Mouse (Mus musculus) cerebellum, postnatal 4 days (tissue): ENCODE measurements around the gene Acvr1c.
A peak's percentile ranks its signal among the peaks of the same experiment; 100 is the strongest.

Experiments used
- DNase-seq, 2 experiments: peaks; one replicate each; pipeline ENCODE4 v3.0.0; 2022; ENCODE audit warnings: low spot score in 2 of 2, mixed read lengths in 1 of 2

The Acvr1c gene

DNA sequence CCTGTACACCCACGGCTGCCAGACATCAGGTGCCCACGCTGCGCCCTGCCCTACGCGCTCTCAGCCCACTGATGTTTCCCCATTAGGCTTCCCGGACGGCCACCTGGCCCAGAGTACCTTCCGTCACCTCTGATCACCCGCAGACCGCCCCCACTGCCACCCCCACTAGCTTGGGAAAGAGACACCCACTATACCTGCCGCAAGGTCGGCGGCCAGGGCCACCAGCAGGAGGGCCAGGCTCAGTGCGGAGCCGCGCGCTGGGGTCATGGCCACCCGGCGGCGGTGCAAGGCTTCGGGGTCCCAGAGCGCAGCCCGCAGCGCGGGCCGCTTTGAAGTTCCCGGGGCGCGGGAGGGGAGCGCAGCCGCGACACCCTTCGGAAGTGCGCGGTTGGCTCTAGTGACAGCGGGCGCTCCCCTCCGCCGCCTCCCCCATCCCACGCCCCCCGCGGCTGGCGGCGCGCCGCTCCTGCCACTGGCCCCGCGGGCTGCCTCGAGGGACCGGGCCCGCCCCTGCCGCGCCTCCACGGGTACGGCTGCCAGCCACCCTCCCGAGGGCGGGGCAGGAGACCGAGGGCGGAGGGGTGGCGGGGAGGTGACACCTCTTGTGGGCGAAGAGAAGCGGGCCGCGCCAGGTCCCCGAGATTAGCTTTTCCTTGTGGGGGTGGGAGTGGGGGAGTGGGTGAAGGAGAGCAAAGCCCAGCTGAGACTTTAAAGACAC, at the start of gene Acvr1c:
Acvr1c (minus strand) TSS at position 482 of the 718 bp plus-strand sequence.
- peak in 1 of 2 experiments; percentile 8 for DNase-seq

DNA sequence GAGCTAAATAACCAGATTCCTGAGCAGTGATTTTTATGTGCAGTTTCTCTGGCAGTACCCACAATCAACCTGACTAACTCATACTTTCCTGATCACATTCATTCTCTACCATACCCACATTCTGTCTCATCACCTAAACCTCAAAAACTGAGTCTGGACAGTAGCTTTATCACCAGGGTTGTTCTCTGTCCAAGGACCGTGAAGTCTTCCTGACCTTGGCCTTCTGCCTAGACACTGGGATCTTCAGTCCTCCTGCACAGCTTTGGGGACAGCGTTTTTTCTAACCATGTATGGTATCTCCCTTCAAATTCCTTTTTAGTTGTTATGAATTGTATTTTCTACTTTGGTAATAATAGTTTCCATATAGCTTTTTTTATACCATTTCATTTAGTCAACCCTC, 45.8 kb upstream of the Acvr1c start:
- DNase-seq, result no peak

GRCm38 (mm10) chr2:58388601-58389000, 30.9 kb upstream of the Acvr1c start:
- no peak for DNase-seq

- DNase-seq, result no peak
Observed at GRCm38 (mm10) chr2:58380020-58380419, 22.3 kb upstream of the Acvr1c start.

- DNase-seq, result no peak
Observed at GRCm38 (mm10) chr2:58379475-58379874, 21.8 kb upstream of the Acvr1c start.

GRCm38 (mm10) chr2:58377417-58378130, 19.9 kb upstream of the Acvr1c start:
- DNase-seq, result no peak

DNA sequence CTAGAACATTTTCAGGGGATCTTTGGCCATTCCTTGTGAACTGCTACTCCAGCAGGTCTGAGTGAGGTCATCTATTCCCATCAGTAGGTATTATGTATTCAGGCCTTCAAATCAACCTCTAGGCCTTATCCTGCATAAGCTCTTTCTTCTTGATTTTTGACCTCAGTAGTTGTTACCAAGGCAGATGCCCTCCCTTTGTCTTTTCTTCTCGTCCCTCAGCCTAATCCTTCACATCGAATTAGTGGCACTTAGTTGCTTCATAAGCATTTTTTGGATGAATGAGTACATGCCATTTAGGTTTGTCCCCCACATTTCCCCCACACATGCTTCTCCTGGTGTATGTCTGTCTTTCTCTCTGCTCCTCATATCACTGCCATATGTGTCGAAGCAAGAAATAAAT, 8.5 kb upstream of the Acvr1c start:
- DNase-seq, result no peak

DNA sequence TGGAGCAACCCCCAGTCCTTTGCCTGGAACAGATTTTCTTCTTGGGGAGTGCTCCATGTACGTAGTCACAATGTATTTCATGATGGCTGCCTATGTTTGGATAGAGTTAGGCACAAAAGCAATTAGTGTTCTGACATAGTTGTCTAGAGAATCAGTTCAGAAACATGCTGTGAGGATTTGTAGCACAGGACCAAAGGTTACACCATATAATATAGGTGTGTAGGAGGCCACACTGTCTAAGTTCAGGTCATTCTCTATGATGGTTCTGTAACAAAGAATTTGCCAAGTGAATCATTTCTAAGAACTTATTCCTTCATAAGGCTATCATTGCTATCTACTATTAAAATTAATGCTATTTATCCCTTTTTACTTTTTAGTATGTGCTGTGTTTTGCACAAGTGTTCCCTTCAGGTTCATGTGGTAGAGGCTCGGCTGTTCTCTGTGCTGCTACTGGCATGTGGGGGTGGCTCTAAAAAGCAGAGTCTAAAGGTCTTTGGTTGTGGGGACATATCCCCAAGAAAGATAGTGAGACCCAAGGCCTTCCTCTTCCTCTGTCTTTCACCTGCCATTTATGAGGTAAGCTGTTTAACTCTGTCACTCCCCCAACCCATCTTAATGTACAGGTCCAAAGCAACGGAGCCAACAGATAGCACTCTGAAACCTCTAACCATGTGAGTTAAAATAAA, 3.8 kb upstream of the Acvr1c start:
- no peak for DNase-seq

GRCm38 (mm10) chr2:58358132-58358460, 401 bp upstream of the Acvr1c start:
- DNase-seq, result no peak

- no peak for DNase-seq
Observed at GRCm38 (mm10) chr2:58357068-58357413, 654 bp downstream of the Acvr1c start.

DNA sequence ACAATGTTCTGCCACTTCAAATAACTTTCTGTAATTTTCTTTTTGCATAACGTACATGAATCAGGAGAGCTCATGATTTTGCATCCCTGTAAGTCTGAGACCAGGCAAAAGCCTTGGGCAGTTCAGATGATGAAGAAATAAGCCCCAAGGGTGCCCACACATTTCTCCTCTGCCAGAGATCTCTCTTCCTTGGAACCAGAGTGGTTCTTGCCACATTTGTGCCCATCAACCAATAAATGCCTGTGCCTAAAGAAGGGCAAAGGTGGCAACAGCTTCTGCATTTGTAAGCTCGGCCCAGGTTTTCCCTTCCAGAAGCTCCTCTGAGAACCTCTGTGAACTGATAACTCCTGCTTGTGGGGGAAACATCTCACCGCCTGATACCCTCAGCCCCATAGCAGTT, 3.3 kb downstream of the Acvr1c start:
- DNase-seq, result no peak

DNA sequence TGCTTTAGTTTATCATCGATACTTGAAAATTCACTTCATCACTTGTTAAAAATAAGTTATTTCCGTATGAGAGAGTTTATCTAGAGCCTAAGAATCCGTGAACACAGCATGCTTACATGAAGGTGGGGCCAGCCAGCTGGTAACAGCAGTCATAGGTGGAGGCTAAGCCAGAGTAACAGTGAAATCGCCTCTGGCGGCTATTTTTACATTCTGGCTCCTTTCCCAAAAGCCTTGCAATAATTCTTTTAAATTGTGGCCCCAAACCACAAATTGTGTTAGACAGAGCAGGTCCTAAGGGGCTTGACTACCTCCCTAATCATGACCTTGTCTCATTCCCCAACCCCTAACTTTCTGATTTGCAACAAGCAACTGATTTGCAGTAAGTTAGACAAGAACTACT, 4.8 kb downstream of the Acvr1c start:
- DNase-seq, result no peak

GRCm38 (mm10) chr2:58350657-58351056, 7.0 kb downstream of the Acvr1c start:
- DNase-seq, result no peak

- DNase-seq, result no peak
Observed at GRCm38 (mm10) chr2:58336730-58337129, 21.0 kb downstream of the Acvr1c start.

GRCm38 (mm10) chr2:58329589-58329988, 28.1 kb downstream of the Acvr1c start:
- no peak for DNase-seq

DNA sequence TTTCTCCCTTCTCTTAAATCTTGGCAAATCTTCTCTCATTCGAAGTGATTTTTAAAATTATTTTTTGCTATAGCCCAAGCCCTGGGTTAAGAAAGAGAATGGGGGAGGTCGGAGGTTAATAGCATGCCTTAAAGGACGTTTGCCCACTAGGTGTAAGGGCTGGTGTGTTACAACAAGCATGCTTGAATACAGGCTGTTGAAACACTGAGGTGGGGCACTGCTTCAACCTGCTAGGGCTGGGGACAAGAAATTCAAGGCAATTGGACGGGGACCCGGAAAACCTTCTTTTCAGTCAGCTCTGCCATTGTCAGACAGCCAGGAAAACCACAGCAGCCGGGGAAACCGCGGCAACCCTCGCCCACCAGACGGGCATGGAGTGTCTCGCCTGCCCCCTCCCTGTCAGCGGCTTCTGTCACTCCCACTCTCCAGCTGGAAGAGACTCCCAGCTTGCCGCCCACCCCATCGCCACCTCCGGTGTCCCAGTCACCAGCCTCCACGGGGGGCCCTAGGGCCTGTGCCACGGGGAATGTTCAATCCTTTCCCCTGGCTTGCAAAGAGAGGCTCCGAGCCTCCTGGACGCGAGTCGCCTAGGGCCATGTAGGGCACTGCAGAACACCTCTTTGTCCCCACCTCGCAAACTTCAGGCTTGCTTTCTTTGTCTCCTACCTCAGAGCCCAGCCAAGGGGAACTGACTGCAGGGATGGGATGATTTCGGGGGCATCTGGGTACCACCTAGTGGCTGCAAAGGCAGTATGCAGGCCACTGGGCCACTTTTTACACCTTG, 33.4 kb downstream of the Acvr1c start:
- DNase-seq, result peak; percentile 26 to 42

DNA sequence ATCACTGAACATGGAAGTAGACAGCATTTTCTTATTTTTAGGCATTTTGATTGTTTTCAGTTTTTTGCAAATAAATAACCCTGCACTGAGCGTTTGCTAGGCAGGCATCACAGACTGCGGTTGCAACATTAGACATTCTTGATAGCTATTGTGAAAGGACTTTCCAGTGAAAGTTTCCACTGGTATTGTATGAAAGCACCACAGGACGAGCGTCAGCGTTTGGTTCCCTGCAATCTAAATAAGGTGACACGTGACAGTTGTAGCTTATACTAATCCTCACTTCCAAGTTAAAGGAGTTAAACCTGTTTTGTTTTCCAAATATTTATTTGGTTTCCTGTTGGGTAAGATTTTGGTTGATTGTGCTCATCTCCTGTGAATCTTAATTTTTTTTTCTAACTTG, 34.4 kb downstream of the Acvr1c start:
- DNase-seq, result no peak

- DNase-seq, result no peak
Observed at GRCm38 (mm10) chr2:58316186-58316585, 41.5 kb downstream of the Acvr1c start.

DNA sequence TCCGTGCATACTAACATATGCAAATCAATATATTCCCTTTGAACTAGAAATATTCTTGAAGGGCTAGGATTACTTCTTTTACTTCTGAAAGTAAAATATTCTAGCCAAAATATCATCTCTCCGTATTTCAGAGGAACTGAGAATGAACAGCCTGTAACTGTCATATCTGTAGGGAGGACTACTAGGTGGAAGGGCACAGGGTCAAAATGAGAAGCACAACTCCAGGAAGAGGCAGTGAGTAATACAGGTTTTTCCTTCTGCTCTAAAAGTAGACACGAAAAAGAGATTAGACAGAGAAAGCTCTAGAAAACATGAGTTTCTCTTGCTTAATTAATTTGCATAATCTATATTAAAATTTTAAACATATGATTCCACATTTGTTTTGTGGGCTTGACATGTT, 48.0 kb downstream of the Acvr1c start:
- no peak for DNase-seq

- no peak for DNase-seq
Observed at GRCm38 (mm10) chr2:58304450-58304849, 53.2 kb downstream of the Acvr1c start.

DNA sequence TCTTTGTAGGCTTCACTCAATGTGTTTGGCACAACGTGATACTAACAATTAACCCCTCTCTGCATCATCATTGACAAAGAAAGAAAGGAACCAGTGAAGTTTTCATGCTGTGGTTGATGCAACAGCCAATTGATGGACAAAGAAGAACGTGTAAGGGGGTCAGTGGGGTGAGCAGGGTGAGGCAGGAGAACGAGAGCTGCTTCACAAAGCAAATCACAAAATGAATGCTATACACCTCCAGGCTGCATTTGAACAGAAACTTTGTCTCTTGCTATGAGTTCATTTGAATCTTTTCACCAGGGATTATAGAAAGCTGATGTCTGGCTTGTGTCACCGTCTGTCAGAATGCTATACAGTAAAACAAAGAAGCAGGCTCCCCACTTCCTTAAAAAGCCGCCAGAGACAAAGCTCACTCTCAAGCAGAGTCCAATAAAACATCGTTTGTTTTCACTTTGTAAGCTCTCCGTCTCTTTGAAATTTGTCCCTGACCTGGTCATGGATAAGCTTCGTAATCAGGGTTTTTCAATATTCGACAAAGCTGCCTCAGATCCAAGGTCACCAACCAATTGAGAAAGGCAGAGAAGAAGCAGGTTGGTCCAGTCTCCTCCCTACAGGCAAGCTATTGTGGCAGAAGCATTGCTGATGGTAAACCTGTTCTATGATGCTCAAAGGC, 67.8 kb downstream of the Acvr1c start:
- DNase-seq, result no peak

- no peak for DNase-seq
Observed at GRCm38 (mm10) chr2:58289331-58289730, 68.4 kb downstream of the Acvr1c start.
